Mouse (Mus musculus): ENCODE data around the gene Adtrp. TPM values are rescaled to one million over a fixed set of nuclear protein-coding genes. Genes with fewer than 3 reads are reported as not detected.
A peak's percentile ranks its signal among the peaks of the same experiment; 100 is the strongest.

The Adtrp gene
- polyA plus RNA-seq, 1 experiment = 76.9 TPM

- WGBS = 33% methylated on average over 2 of the region's 2 CpGs
These were observed 33.7 kb upstream of the Adtrp start for GRCm38 (mm10) chr13:41881201-41881600.

GRCm38 (mm10) chr13:41880525-41880924 is 33.0 kb upstream of the Adtrp start:
- Histone ChIP-seq H3K4me1 (ENCODE audit: control insufficient read depth, insufficient read depth, insufficient read length, low read length) (no peaks in the 10 kb centered on the region), H3K27me3 (ENCODE audit: control insufficient read depth, insufficient read depth, low read length) (no peaks in the 10 kb centered on the region), H3K4me3 (ENCODE audit: low read depth, low read length) (no peak overlapping the region), H3K36me3 (ENCODE audit: control insufficient read depth, insufficient read depth, low read length) (no peaks in the 10 kb centered on the region), H3K27ac (ENCODE audit: insufficient read depth, low read depth, low read length) (no peak overlapping the region)
- TF ChIP-seq POLR2A (IDR thresholded peaks at IDR 0.05; ENCODE audit: low read depth, low read length) = no peak
- no peak for TF ChIP-seq CTCF (IDR thresholded peaks at IDR 0.05; ENCODE audit: extremely low read depth, insufficient read length, insufficient replicate concordance, low read depth, low read length)

More at GRCm38 (mm10) chr13:41881201-41881600, 33.7 kb upstream of the Adtrp start:
- Histone ChIP-seq H3K4me3 (ENCODE audit: low read depth, low read length) (no peak overlapping the region), H3K27ac (ENCODE audit: insufficient read depth, low read depth, low read length) (no peak overlapping the region), H3K27me3 (ENCODE audit: control insufficient read depth, insufficient read depth, low read length) (no peaks in the 10 kb centered on the region), H3K4me1 (ENCODE audit: control insufficient read depth, insufficient read depth, insufficient read length, low read length) (no peaks in the 10 kb centered on the region), H3K36me3 (ENCODE audit: control insufficient read depth, insufficient read depth, low read length) (no peaks in the 10 kb centered on the region)
- TF ChIP-seq CTCF (IDR thresholded peaks at IDR 0.05; ENCODE audit: extremely low read depth, insufficient read length, insufficient replicate concordance, low read depth, low read length) = no peak

GRCm38 (mm10) chr13:41872686-41873085 is 25.2 kb upstream of the Adtrp start:
- Histone ChIP-seq H3K4me1 (ENCODE audit: control insufficient read depth, insufficient read depth, insufficient read length, low read length) (no peaks in the 10 kb centered on the region), H3K27ac (ENCODE audit: insufficient read depth, low read depth, low read length) (no peak overlapping the region), H3K4me3 (ENCODE audit: low read depth, low read length) (no peak overlapping the region), H3K36me3 (ENCODE audit: control insufficient read depth, insufficient read depth, low read length) (no peaks in the 10 kb centered on the region), H3K27me3 (ENCODE audit: control insufficient read depth, insufficient read depth, low read length) (no peaks in the 10 kb centered on the region)
- TF ChIP-seq CTCF (IDR thresholded peaks at IDR 0.05; ENCODE audit: extremely low read depth, insufficient read length, insufficient replicate concordance, low read depth, low read length) (no peak), POLR2A (IDR thresholded peaks at IDR 0.05; ENCODE audit: low read depth, low read length) (no peak)
- WGBS = 75% methylated on average over 7 of the region's 7 CpGs

- TF ChIP-seq CTCF (IDR thresholded peaks at IDR 0.05; ENCODE audit: extremely low read depth, insufficient read length, insufficient replicate concordance, low read depth, low read length) (no peak), POLR2A (IDR thresholded peaks at IDR 0.05; ENCODE audit: low read depth, low read length) (no peak)
- Histone ChIP-seq H3K4me1 (ENCODE audit: control insufficient read depth, insufficient read depth, insufficient read length, low read length) (no peaks in the 10 kb centered on the region), H3K4me3 (ENCODE audit: low read depth, low read length) (no peak overlapping the region), H3K27me3 (ENCODE audit: control insufficient read depth, insufficient read depth, low read length) (no peaks in the 10 kb centered on the region), H3K36me3 (ENCODE audit: control insufficient read depth, insufficient read depth, low read length) (no peaks in the 10 kb centered on the region), H3K27ac (ENCODE audit: insufficient read depth, low read depth, low read length) (0 out of 2 replicates have a peak overlapping the region, but pooled peaks have one; percentile 21)
- WGBS = 41% methylated on average over 8 of the region's 8 CpGs
These were observed 24.7 kb upstream of the Adtrp start for GRCm38 (mm10) chr13:41872161-41872562.

- H3K27ac ChIP-seq (ENCODE audit: insufficient read depth, low read depth, low read length) = no peak overlapping the region
- H3K4me3 ChIP-seq (ENCODE audit: low read depth, low read length) = no peak overlapping the region
- H3K27me3 ChIP-seq (ENCODE audit: control insufficient read depth, insufficient read depth, low read length) = no peaks in the 10 kb centered on the region
- 90% methylated on average over 2 of the region's 2 CpGs for WGBS
- H3K36me3 ChIP-seq (ENCODE audit: control insufficient read depth, insufficient read depth, low read length) = no peaks in the 10 kb centered on the region
- TF ChIP-seq CTCF (IDR thresholded peaks at IDR 0.05; ENCODE audit: extremely low read depth, insufficient read length, insufficient replicate concordance, low read depth, low read length) = no peak
- TF ChIP-seq POLR2A (IDR thresholded peaks at IDR 0.05; ENCODE audit: low read depth, low read length) = no peak
- no peaks in the 10 kb centered on the region for H3K4me1 ChIP-seq (ENCODE audit: control insufficient read depth, insufficient read depth, insufficient read length, low read length)
These were observed 20.0 kb upstream of the Adtrp start for GRCm38 (mm10) chr13:41867533-41867932.

- Histone ChIP-seq H3K4me3 (ENCODE audit: low read depth, low read length) (no peak overlapping the region), H3K36me3 (ENCODE audit: control insufficient read depth, insufficient read depth, low read length) (no peaks in the 10 kb centered on the region), H3K27ac (ENCODE audit: insufficient read depth, low read depth, low read length) (peak overlapping the region; percentile 22; the same call in 1 of the 2 replicates), H3K27me3 (ENCODE audit: control insufficient read depth, insufficient read depth, low read length) (no peaks in the 10 kb centered on the region), H3K4me1 (ENCODE audit: control insufficient read depth, insufficient read depth, insufficient read length, low read length) (no peaks in the 10 kb centered on the region)
- WGBS = 71% methylated on average over 6 of the region's 6 CpGs
- no peak for TF ChIP-seq POLR2A (IDR thresholded peaks at IDR 0.05; ENCODE audit: low read depth, low read length)
- TF ChIP-seq CTCF (IDR thresholded peaks at IDR 0.05; ENCODE audit: extremely low read depth, insufficient read length, insufficient replicate concordance, low read depth, low read length) = no peak
These were observed 18.1 kb upstream of the Adtrp start for GRCm38 (mm10) chr13:41865575-41865974.

GRCm38 (mm10) chr13:41865071-41865470 is 17.6 kb upstream of the Adtrp start:
- Histone ChIP-seq H3K36me3 (ENCODE audit: control insufficient read depth, insufficient read depth, low read length) (no peaks in the 10 kb centered on the region), H3K27ac (ENCODE audit: insufficient read depth, low read depth, low read length) (no peak overlapping the region)
- WGBS = 75% methylated on average over 5 of the region's 5 CpGs

More at GRCm38 (mm10) chr13:41865071-41865470, 17.6 kb upstream of the Adtrp start:
- Histone ChIP-seq H3K4me1 (ENCODE audit: control insufficient read depth, insufficient read depth, insufficient read length, low read length) (no peaks in the 10 kb centered on the region), H3K27me3 (ENCODE audit: control insufficient read depth, insufficient read depth, low read length) (no peaks in the 10 kb centered on the region), H3K4me3 (ENCODE audit: low read depth, low read length) (no peak overlapping the region)
- TF ChIP-seq POLR2A (IDR thresholded peaks at IDR 0.05; ENCODE audit: low read depth, low read length) = no peak
- TF ChIP-seq CTCF (IDR thresholded peaks at IDR 0.05; ENCODE audit: extremely low read depth, insufficient read length, insufficient replicate concordance, low read depth, low read length) = no peak

All from small intestine, adult 2 months (tissue).